Mouse (Mus musculus): Measurements from ENCODE around the gene Ank3. TPM values are rescaled to one million over a fixed set of nuclear protein-coding genes. Genes with fewer than 3 reads are reported as not detected.

Ank3 gene
- polyA plus RNA-seq, 1 experiment = 9.3 TPM

DNA sequence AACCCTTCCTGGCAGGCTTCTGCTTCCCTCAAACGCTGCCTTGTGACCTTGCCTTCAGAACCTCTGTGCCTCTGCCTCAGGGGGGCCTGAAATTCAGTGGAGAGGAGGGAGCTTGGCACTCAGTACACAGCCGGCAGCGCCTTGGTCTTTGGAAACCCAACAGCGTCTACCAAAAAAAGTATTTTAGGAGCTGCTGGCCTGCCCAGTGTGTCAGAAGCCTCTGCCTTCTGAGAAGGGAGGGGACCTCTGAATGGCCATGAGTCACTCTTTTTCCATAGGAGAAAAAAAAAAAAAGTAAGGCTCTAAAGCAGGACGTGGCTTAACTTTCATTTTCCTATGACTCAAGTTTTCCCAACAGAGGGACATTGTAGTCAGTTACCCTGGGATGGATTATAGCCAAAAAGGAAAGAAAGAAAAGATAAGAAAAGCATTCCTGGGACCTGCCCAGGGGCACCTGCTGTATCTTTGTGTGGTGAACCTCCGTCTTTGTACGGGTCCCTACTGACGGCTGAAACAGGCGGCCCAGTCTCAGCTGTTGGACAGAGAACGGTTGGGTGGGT, 473.7 kb downstream of the Ank3 start:
- Histone ChIP-seq H3K27ac (ENCODE audit: insufficient read depth, low read depth, low read length) (peak overlapping the region; percentile 79), H3K4me1 (ENCODE audit: control insufficient read depth, insufficient read depth, insufficient read length, low read length) (peaks cover 8% of the 10 kb centered on the region; the same call in 1 of the 2 replicates)
- WGBS = 17% methylated on average over 10 of the region's 10 CpGs

GRCm38 (mm10) chr10:69872892-69873291, 474.3 kb downstream of the Ank3 start:
- peak overlapping the region; percentile 79 for H3K27ac ChIP-seq (ENCODE audit: insufficient read depth, low read depth, low read length)
- 44% methylated on average over 5 of the region's 5 CpGs for WGBS

More for the DNA sequence above, 473.7 kb downstream of the Ank3 start:
- no peaks in the 10 kb centered on the region for H3K36me3 ChIP-seq (ENCODE audit: control insufficient read depth, insufficient read depth, low read length)
- H3K27me3 ChIP-seq (ENCODE audit: control insufficient read depth, insufficient read depth, low read length) = no peaks in the 10 kb centered on the region
- TF ChIP-seq POLR2A (IDR thresholded peaks at IDR 0.05; ENCODE audit: low read depth, low read length) (no peak), CTCF (IDR thresholded peaks at IDR 0.05; ENCODE audit: extremely low read depth, insufficient read length, insufficient replicate concordance, low read depth, low read length) (no peak)
- H3K4me3 ChIP-seq (ENCODE audit: low read depth, low read length) = peak overlapping the region; percentile 42

DNA sequence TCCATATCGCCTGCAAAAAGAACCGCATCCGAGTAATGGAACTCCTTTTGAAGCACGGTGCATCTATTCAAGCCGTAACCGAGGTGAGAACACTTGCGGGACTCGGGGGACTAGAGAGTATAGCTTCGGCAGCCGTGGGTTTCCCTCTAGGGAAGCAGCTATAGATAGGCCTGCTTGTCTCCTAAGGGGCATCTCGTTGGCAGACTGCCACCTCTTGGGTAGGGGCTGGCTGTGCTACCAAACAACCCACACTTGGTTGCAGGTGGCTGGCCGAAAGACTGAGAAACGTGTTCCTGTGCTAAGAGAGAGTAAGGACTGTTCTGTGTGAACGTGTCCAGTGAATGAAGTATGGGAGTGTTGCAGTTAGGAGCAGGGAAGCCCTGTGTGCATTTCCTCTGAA, 476.2 kb downstream of the Ank3 start:
- WGBS = 88% methylated on average over 14 of the region's 14 CpGs
- Histone ChIP-seq H3K36me3 (ENCODE audit: control insufficient read depth, insufficient read depth, low read length) (no peaks in the 10 kb centered on the region), H3K27ac (ENCODE audit: insufficient read depth, low read depth, low read length) (no peak overlapping the region), H3K27me3 (ENCODE audit: control insufficient read depth, insufficient read depth, low read length) (no peaks in the 10 kb centered on the region), H3K4me1 (ENCODE audit: control insufficient read depth, insufficient read depth, insufficient read length, low read length) (peaks cover 8% of the 10 kb centered on the region; the same call in 1 of the 2 replicates), H3K4me3 (ENCODE audit: low read depth, low read length) (no peak overlapping the region)
- no peak for TF ChIP-seq CTCF (IDR thresholded peaks at IDR 0.05; ENCODE audit: extremely low read depth, insufficient read length, insufficient replicate concordance, low read depth, low read length)

More at GRCm38 (mm10) chr10:69872892-69873291, 474.3 kb downstream of the Ank3 start:
- no peak for TF ChIP-seq CTCF (IDR thresholded peaks at IDR 0.05; ENCODE audit: extremely low read depth, insufficient read length, insufficient replicate concordance, low read depth, low read length)
- TF ChIP-seq POLR2A (IDR thresholded peaks at IDR 0.05; ENCODE audit: low read depth, low read length) = no peak
- no peaks in the 10 kb centered on the region for H3K36me3 ChIP-seq (ENCODE audit: control insufficient read depth, insufficient read depth, low read length)
- H3K4me1 ChIP-seq (ENCODE audit: control insufficient read depth, insufficient read depth, insufficient read length, low read length) = peaks cover 8% of the 10 kb centered on the region; the same call in 1 of the 2 replicates
- H3K4me3 ChIP-seq (ENCODE audit: low read depth, low read length) = peak overlapping the region; percentile 42; the same call in 1 of the 2 replicates
- H3K27me3 ChIP-seq (ENCODE audit: control insufficient read depth, insufficient read depth, low read length) = no peaks in the 10 kb centered on the region

DNA sequence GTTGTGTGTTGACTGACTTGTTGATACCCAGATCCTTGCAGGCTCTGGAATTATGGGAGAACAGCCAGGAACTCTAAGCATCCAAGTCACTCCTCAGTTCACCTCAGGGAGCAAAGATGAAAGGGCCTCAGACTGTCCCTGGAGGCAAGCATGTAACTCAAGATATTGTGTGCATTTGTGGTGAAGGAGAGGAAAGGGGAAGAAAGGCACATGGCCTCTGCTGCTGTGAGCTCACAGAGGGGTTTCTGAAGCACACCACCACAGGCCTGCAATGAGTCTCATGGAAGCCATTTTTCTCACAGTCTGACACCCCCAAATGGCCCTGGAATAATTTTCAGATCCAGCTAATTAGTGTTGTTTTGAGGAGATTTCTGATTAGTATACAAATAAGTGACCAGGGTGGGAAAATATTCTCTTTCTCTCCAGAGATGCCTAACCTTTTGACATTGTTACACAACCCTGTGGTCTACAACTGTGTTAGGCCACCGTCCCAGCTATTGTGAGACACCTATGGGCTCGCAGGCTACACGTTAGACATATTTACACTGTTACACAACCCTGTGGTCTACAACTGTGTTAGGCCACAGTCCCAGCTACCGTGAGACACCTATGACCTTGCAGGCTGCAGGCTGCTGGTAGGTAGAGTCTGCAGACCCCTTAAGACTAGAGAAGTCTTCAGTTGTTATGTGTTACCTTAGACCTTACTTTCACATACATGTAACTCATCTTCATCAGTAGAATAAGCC, 485.5 kb downstream of the Ank3 start:
- Histone ChIP-seq H3K27ac (ENCODE audit: insufficient read depth, low read depth, low read length) (no peak overlapping the region), H3K4me3 (ENCODE audit: low read depth, low read length) (no peak overlapping the region), H3K27me3 (ENCODE audit: control insufficient read depth, insufficient read depth, low read length) (no peaks in the 10 kb centered on the region), H3K4me1 (ENCODE audit: control insufficient read depth, insufficient read depth, insufficient read length, low read length) (no peaks in the 10 kb centered on the region), H3K36me3 (ENCODE audit: control insufficient read depth, insufficient read depth, low read length) (no peaks in the 10 kb centered on the region)
- TF ChIP-seq POLR2A (IDR thresholded peaks at IDR 0.05; ENCODE audit: low read depth, low read length) = no peak
- TF ChIP-seq CTCF (IDR thresholded peaks at IDR 0.05; ENCODE audit: extremely low read depth, insufficient read length, insufficient replicate concordance, low read depth, low read length) = no peak
- 92% methylated on average over 4 of the region's 4 CpGs for WGBS

DNA sequence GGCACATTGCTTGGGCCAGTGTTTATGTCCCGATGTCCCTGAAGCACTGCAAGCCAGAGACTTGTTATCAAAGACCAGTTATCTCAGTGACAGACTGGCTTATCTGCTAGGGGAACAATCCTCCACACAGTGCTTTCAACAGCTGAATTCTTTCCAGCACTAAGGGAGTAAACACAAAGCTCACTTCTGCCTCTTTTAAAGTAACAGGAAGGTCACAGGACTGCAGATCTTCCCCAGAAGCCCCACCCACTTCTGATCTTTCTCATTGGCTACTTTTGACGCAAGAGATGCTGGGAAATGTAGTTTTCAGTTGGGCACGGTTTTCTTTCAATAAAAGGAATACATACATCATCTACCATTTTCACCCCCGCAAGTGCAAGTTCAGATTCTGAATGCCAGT, 489.8 kb downstream of the Ank3 start:
- peak overlapping the region; percentile 64 for H3K27ac ChIP-seq (ENCODE audit: insufficient read depth, low read depth, low read length)
- H3K36me3 ChIP-seq (ENCODE audit: control insufficient read depth, insufficient read depth, low read length) = no peaks in the 10 kb centered on the region
- 10% methylated on average over 4 of the region's 4 CpGs for WGBS
- H3K4me1 ChIP-seq (ENCODE audit: control insufficient read depth, insufficient read depth, insufficient read length, low read length) = no peaks in the 10 kb centered on the region; the same call in 1 of the 2 replicates
- TF ChIP-seq POLR2A (IDR thresholded peaks at IDR 0.05; ENCODE audit: low read depth, low read length) = no peak
- no peak for TF ChIP-seq CTCF (IDR thresholded peaks at IDR 0.05; ENCODE audit: extremely low read depth, insufficient read length, insufficient replicate concordance, low read depth, low read length)
- H3K4me3 ChIP-seq (ENCODE audit: low read depth, low read length) = no peak overlapping the region
- no peaks in the 10 kb centered on the region for H3K27me3 ChIP-seq (ENCODE audit: control insufficient read depth, insufficient read depth, low read length)

- Histone ChIP-seq H3K27me3 (ENCODE audit: control insufficient read depth, insufficient read depth, low read length) (no peaks in the 10 kb centered on the region), H3K36me3 (ENCODE audit: control insufficient read depth, insufficient read depth, low read length) (no peaks in the 10 kb centered on the region), H3K4me3 (ENCODE audit: low read depth, low read length) (no peak overlapping the region), H3K27ac (ENCODE audit: insufficient read depth, low read depth, low read length) (no peak overlapping the region), H3K4me1 (ENCODE audit: control insufficient read depth, insufficient read depth, insufficient read length, low read length) (no peaks in the 10 kb centered on the region; the same call in 1 of the 2 replicates)
- TF ChIP-seq CTCF (IDR thresholded peaks at IDR 0.05; ENCODE audit: extremely low read depth, insufficient read length, insufficient replicate concordance, low read depth, low read length) (no peak), POLR2A (IDR thresholded peaks at IDR 0.05; ENCODE audit: low read depth, low read length) (no peak)
- WGBS = 13% methylated on average over 6 of the region's 6 CpGs
Observed at GRCm38 (mm10) chr10:69889779-69890178, 491.2 kb downstream of the Ank3 start.

GRCm38 (mm10) chr10:69890389-69890985, 491.9 kb downstream of the Ank3 start:
- Histone ChIP-seq H3K4me3 (ENCODE audit: low read depth, low read length) (no peak overlapping the region), H3K36me3 (ENCODE audit: control insufficient read depth, insufficient read depth, low read length) (no peaks in the 10 kb centered on the region), H3K27ac (ENCODE audit: insufficient read depth, low read depth, low read length) (peak overlapping the region; percentile 45), H3K27me3 (ENCODE audit: control insufficient read depth, insufficient read depth, low read length) (no peaks in the 10 kb centered on the region), H3K4me1 (ENCODE audit: control insufficient read depth, insufficient read depth, insufficient read length, low read length) (no peaks in the 10 kb centered on the region; the same call in 1 of the 2 replicates)
- TF ChIP-seq POLR2A (IDR thresholded peaks at IDR 0.05; ENCODE audit: low read depth, low read length) (no peak), CTCF (IDR thresholded peaks at IDR 0.05; ENCODE audit: extremely low read depth, insufficient read length, insufficient replicate concordance, low read depth, low read length) (no peak)
- WGBS = 70% methylated on average over 11 of the region's 11 CpGs
